Mouse (Mus musculus) megakaryocyte-erythroid progenitor cell, adult 5-6 weeks (primary cell): ENCODE measurements around the gene Lipk. TPM values are rescaled to one million over a fixed set of nuclear protein-coding genes. Genes with fewer than 3 reads are reported as not detected.

Experiments
- total RNA-seq, 2 experiments: library from RNA; stranded (forward) in 1 of 2; stranded (reverse) in 1 of 2; fragments of 200-1000, 215-1000 nt in 1 of 2; fragments of >200 nt in 1 of 2; fragmentation: Nextera tagmentation in 1 of 2; gene quantifications; 2 replicates each; pipeline ENCODE4 v1.2.3; 2014 to 2017

Gene Lipk
- total RNA-seq, 2 experiments from 2014 or later, result not detected

Other genes starting within 250 kb of the Lipk start
- 3.8 and 6.8 TPM in 2 replicates for gene Lipo3, start 246.3 kb upstream of the Lipk start, total RNA-seq (2014; fragmentation: Nextera tagmentation)
- gene Lipo3, start 246.3 kb upstream of the Lipk start, total RNA-seq (2017), result 6.6 and 10.4 TPM in 2 replicates
- not detected in 2 replicates for gene Lipo1, start 220.8 kb upstream of the Lipk start, total RNA-seq (2014; fragmentation: Nextera tagmentation)
- gene Lipo1, start 220.8 kb upstream of the Lipk start, total RNA-seq (2017), result not detected in 2 replicates
- gene Lipf, start 47.1 kb upstream of the Lipk start, total RNA-seq (2014; fragmentation: Nextera tagmentation), result not detected in 2 replicates
- not detected in 2 replicates for gene Lipf, start 47.1 kb upstream of the Lipk start, total RNA-seq (2017)
- gene Lipn, start 59.1 kb downstream of the Lipk start, total RNA-seq (2014; fragmentation: Nextera tagmentation), result not detected in 2 replicates
- not detected in 2 replicates for gene Lipn, start 59.1 kb downstream of the Lipk start, total RNA-seq (2017)
- not detected in 2 replicates for gene Lipm, start 92.6 kb downstream of the Lipk start, total RNA-seq (2014; fragmentation: Nextera tagmentation)
- gene Lipm, start 92.6 kb downstream of the Lipk start, total RNA-seq (2017), result not detected in 2 replicates
- gene Ankrd22, start 157.8 kb downstream of the Lipk start, total RNA-seq (2014; fragmentation: Nextera tagmentation), result not detected in 2 replicates
- not detected in 2 replicates for gene Ankrd22, start 157.8 kb downstream of the Lipk start, total RNA-seq (2017)
- 4.5 and 15.8 TPM in 2 replicates for gene Stambpl1, start 183.9 kb downstream of the Lipk start, total RNA-seq (2014; fragmentation: Nextera tagmentation)
- gene Stambpl1, start 183.9 kb downstream of the Lipk start, total RNA-seq (2017), result 4.0 and 5.8 TPM in 2 replicates
- gene Acta2, start 247.3 kb downstream of the Lipk start, total RNA-seq (2014; fragmentation: Nextera tagmentation), result not detected in 2 replicates
- not detected in 2 replicates for gene Acta2, start 247.3 kb downstream of the Lipk start, total RNA-seq (2017)